Mouse (Mus musculus) intestine, embryonic 15.5 days (tissue): ENCODE results near the gene Hoxa5. TPM values are rescaled to one million over a fixed set of nuclear protein-coding genes. Genes with fewer than 3 reads are reported as not detected.

Experiments used
- ATAC-seq: fragments of 200-750 bp; cut with Nextera tagmentation; 2 replicates; pipeline ENCODE4 v1.8.0; 2017; ENCODE audit warnings: moderate TSS enrichment, moderate library complexity
- H3K27ac ChIP-seq: fragments of 300-500 bp; sonication (generic); 2 replicates; pipeline ENCODE4 v1.5.1; 2015; ENCODE audit warnings: mild to moderate bottlenecking, inconsistent platforms
- H3K27me3 ChIP-seq: fragments of 300-500 bp; sonication (generic); replicated peaks from 2 replicates; pipeline ENCODE4 v1.6.1; 2015; ENCODE audit warnings: inconsistent platforms
- H3K36me3 ChIP-seq: fragments of 300-500 bp; sonication (generic); 2 replicates; pipeline ENCODE4 v1.6.1; 2015; ENCODE audit warnings: inconsistent platforms
- H3K4me1 ChIP-seq: fragments of 300-500 bp; sonication (generic); replicated peaks from 2 replicates; pipeline ENCODE4 v1.6.1; 2015; ENCODE audit warnings: inconsistent platforms
- H3K4me2 ChIP-seq: fragments of 300-500 bp; sonication (generic); replicated peaks from 2 replicates; pipeline ENCODE4 v1.6.1; 2015; ENCODE audit warnings: mild to moderate bottlenecking, inconsistent platforms
- H3K4me3 ChIP-seq: fragments of 300-500 bp; sonication (generic); replicated peaks from 2 replicates; pipeline ENCODE4 v1.5.1; 2015; ENCODE audit warnings: inconsistent platforms
- H3K9ac ChIP-seq: fragments of 300-500 bp; sonication (generic); 2 replicates; pipeline ENCODE4 v1.6.1; 2015; ENCODE audit warnings: inconsistent platforms
- H3K9me3 ChIP-seq: fragments of 300-500 bp; sonication (generic); 2 replicates; pipeline ENCODE4 v1.6.1; 2016; ENCODE audit warnings: inconsistent platforms
- WGBS: fragments of 180-500 bp; shearing (Covaris S2); methylation state at CpG from one replicate; pipeline ENCODE4 v1.1.7; 2015; 5-methylcytosine and 5-hydroxymethylcytosine counted together
- polyA plus RNA-seq: library from polyadenylated mRNA; unstranded; fragments of >200 nt; fragmentation: Nextera tagmentation; extraction: Ambion mirVana; gene quantifications from 2 replicates; pipeline ENCODE4 v1.2.1, GENCODE M21; 2015

The Hoxa5 gene
- polyA plus RNA-seq, 1 experiment from 2014 or later = 25.1 TPM

- Histone ChIP-seq H3K4me1 (peaks cover 26% of the 10 kb centered on the region), H3K27me3 (peaks cover 83% of the 10 kb centered on the region), H3K4me3 (peak overlapping the region; percentile 42), H3K4me2 (peak overlapping the region; percentile 77), H3K9me3 (no peaks in the 10 kb centered on the region), H3K36me3 (no peaks in the 10 kb centered on the region), H3K27ac (no peak overlapping the region), H3K9ac (peak overlapping the region; percentile 22)
- 11% methylated on average over 30 of the region's 30 CpGs for WGBS
- no peak for ATAC-seq
Observed at GRCm38 (mm10) chr6:52215771-52216535, 11.6 kb upstream of the Hoxa5 start.

- H3K27me3 ChIP-seq = peaks cover 80% of the 10 kb centered on the region
- no peak overlapping the region for H3K4me2 ChIP-seq
- ATAC-seq = no peak
- no peaks in the 10 kb centered on the region for H3K36me3 ChIP-seq
- WGBS = 43% methylated on average over 3 of the region's 3 CpGs
- no peak overlapping the region for H3K4me3 ChIP-seq
- H3K9ac ChIP-seq = no peak overlapping the region
- H3K4me1 ChIP-seq = peaks cover 26% of the 10 kb centered on the region
- H3K27ac ChIP-seq = no peak overlapping the region
- no peaks in the 10 kb centered on the region for H3K9me3 ChIP-seq
Observed at GRCm38 (mm10) chr6:52215070-52215469, 10.7 kb upstream of the Hoxa5 start.

- Histone ChIP-seq H3K27ac (no peak overlapping the region), H3K27me3 (peaks cover 80% of the 10 kb centered on the region), H3K4me3 (no peak overlapping the region), H3K4me2 (no peak overlapping the region), H3K9ac (no peak overlapping the region), H3K36me3 (no peaks in the 10 kb centered on the region), H3K4me1 (peaks cover 30% of the 10 kb centered on the region), H3K9me3 (no peaks in the 10 kb centered on the region)
- WGBS = 52% methylated on average over 5 of the region's 5 CpGs
- ATAC-seq = no peak
Observed at GRCm38 (mm10) chr6:52214271-52214670, 9.9 kb upstream of the Hoxa5 start.

- peak within 1 kb of the TSS; percentile 69 for H3K4me2 ChIP-seq
- peak within 1 kb of the TSS; percentile 91 for H3K27ac ChIP-seq
- H3K9ac ChIP-seq = peak within 1 kb of the TSS; percentile 69
- peak; percentile 37; the same call in 1 of the 2 replicates for ATAC-seq
- no peaks in the 10 kb centered on the region for H3K9me3 ChIP-seq
- WGBS = 10% methylated on average over 38 of the region's 38 CpGs
- H3K4me1 ChIP-seq = peaks cover 38% of the 10 kb centered on the region
- no peaks in the 10 kb centered on the region for H3K36me3 ChIP-seq
- H3K27me3 ChIP-seq = peaks cover 79% of the 10 kb centered on the region
- H3K4me3 ChIP-seq = peak within 1 kb of the TSS; percentile 52
Observed at GRCm38 (mm10) chr6:52213119-52213986, 9.0 kb upstream of the Hoxa5 start, which contains the start of the genes Hoxa3 and Gm28308. TSS of gene Hoxa3 (minus strand) at chr6:52213336. TSS of gene Gm28308 (minus strand) at chr6:52213339.

GRCm38 (mm10) chr6:52212556-52213118 is 8.2 kb upstream of the Hoxa5 start:
- H3K4me2 ChIP-seq = peak overlapping the region; percentile 69
- peak overlapping the region; percentile 91 for H3K27ac ChIP-seq
- no peaks in the 10 kb centered on the region for H3K9me3 ChIP-seq
- 5% methylated on average over 22 of the region's 22 CpGs for WGBS
- peak overlapping the region; percentile 52 for H3K4me3 ChIP-seq
- H3K27me3 ChIP-seq = peaks cover 76% of the 10 kb centered on the region
- ATAC-seq = no peak
- H3K36me3 ChIP-seq = no peaks in the 10 kb centered on the region
- peaks cover 42% of the 10 kb centered on the region for H3K4me1 ChIP-seq
- H3K9ac ChIP-seq = peak overlapping the region; percentile 69

- H3K27me3 ChIP-seq = peaks cover 77% of the 10 kb centered on the region
- WGBS = 6% methylated on average over 13 of the region's 13 CpGs
- H3K4me2 ChIP-seq = peak overlapping the region; percentile 69
- peak; percentile 27; the same call in 1 of the 2 replicates for ATAC-seq
- no peaks in the 10 kb centered on the region for H3K36me3 ChIP-seq
- peak overlapping the region; percentile 48; the same call in 1 of the 2 replicates for H3K27ac ChIP-seq
- no peaks in the 10 kb centered on the region for H3K9me3 ChIP-seq
- H3K4me3 ChIP-seq = peak overlapping the region; percentile 52
- peak overlapping the region; percentile 69 for H3K9ac ChIP-seq
- H3K4me1 ChIP-seq = peaks cover 41% of the 10 kb centered on the region
Observed at GRCm38 (mm10) chr6:52211961-52212360, 7.6 kb upstream of the Hoxa5 start.

GRCm38 (mm10) chr6:52211170-52211935 is 7.0 kb upstream of the Hoxa5 start:
- WGBS = 2% methylated on average over 37 of the region's 37 CpGs
- Histone ChIP-seq H3K27me3 (peaks cover 75% of the 10 kb centered on the region), H3K36me3 (no peaks in the 10 kb centered on the region), H3K27ac (peak overlapping the region; percentile 48; the same call in 1 of the 2 replicates), H3K4me1 (peaks cover 40% of the 10 kb centered on the region), H3K9me3 (no peaks in the 10 kb centered on the region), H3K9ac (peak overlapping the region; percentile 69), H3K4me2 (peak overlapping the region; percentile 69), H3K4me3 (peak overlapping the region; percentile 52)
- ATAC-seq = peak; percentile 72

- WGBS = 28% methylated on average over 12 of the region's 12 CpGs
- no peaks in the 10 kb centered on the region for H3K9me3 ChIP-seq
- peak overlapping the region; percentile 15 for H3K9ac ChIP-seq
- ATAC-seq = no peak
- H3K36me3 ChIP-seq = no peaks in the 10 kb centered on the region
- H3K4me3 ChIP-seq = peak overlapping the region; percentile 39
- H3K4me1 ChIP-seq = peaks cover 39% of the 10 kb centered on the region
- 0 out of 2 replicates have a peak overlapping the region, but pooled peaks have one; percentile 27 for H3K27ac ChIP-seq
- H3K4me2 ChIP-seq = peak overlapping the region; percentile 91
- H3K27me3 ChIP-seq = peaks cover 72% of the 10 kb centered on the region
Observed at GRCm38 (mm10) chr6:52209685-52210046, 5.3 kb upstream of the Hoxa5 start.

- Histone ChIP-seq H3K36me3 (no peaks in the 10 kb centered on the region), H3K27me3 (peaks cover 66% of the 10 kb centered on the region), H3K9me3 (no peaks in the 10 kb centered on the region), H3K4me1 (peaks cover 39% of the 10 kb centered on the region), H3K27ac (peak overlapping the region; percentile 30; the same call in 1 of the 2 replicates), H3K4me3 (peak overlapping the region; percentile 39), H3K4me2 (peak overlapping the region; percentile 91), H3K9ac (peak overlapping the region; percentile 15)
- ATAC-seq = no peak
- 28% methylated on average over 17 of the region's 18 CpGs for WGBS
Observed at GRCm38 (mm10) chr6:52208868-52209684, 4.7 kb upstream of the Hoxa5 start.

GRCm38 (mm10) chr6:52208072-52208867 is 3.9 kb upstream of the Hoxa5 start, which contains the start of gene Hoxa6:
TSS of gene Hoxa6 (minus strand) at chr6:52208722.
- Histone ChIP-seq H3K4me3 (peak within 1 kb of the TSS; percentile 39), H3K4me1 (peaks cover 39% of the 10 kb centered on the region), H3K27ac (peak within 1 kb of the TSS; percentile 33), H3K27me3 (peaks cover 63% of the 10 kb centered on the region), H3K4me2 (peak within 1 kb of the TSS; percentile 91), H3K9me3 (no peaks in the 10 kb centered on the region), H3K9ac (peak within 1 kb of the TSS; percentile 15), H3K36me3 (no peaks in the 10 kb centered on the region)
- 0 out of 2 replicates have a peak, but pooled peaks have one; percentile 6 for ATAC-seq
- WGBS = 7% methylated on average over 47 of the region's 47 CpGs
